Mouse (Mus musculus): Measurements from ENCODE around the gene Wdr83os. TPM values are rescaled to one million over a fixed set of nuclear protein-coding genes. Genes with fewer than 3 reads are reported as not detected.
A peak's percentile ranks its signal among the peaks of the same experiment; 100 is the strongest.
"Not testable (repeated sequence)": the region's sequence is repeated elsewhere in the genome, so short reads cannot be mapped to it uniquely, and the experiment has no call there.

The Wdr83os gene
- polyA plus RNA-seq, 1 experiment from 2014 or later = 97.0 TPM

DNA sequence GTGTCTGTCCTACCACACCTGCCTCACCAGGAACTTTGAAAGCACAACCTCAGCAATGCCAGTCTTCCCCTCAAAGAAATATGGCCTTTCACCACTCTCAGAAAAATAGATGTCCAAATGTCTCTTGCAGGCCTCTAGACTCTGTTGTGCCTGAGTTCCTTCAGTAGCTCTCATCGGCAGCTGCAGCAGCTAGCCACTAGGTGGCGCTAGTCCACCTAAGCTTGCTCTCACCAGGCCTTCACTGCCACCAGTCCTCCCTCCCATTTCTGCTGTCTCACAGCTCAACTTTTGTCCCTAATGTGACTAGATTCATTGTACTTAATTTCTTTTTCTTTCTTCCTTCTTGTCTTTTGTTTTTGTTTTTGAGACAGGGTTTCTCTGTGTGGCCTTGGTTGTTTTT lies 3.5 kb upstream of the Wdr83os start:
- H3K4me3 ChIP-seq = no peak overlapping the region
- H3K4me1 ChIP-seq = peaks cover 44% of the 10 kb centered on the region
- WGBS = 0% methylated on average over 2 of the region's 2 CpGs
- peak; percentile 91 for DNase-seq (ENCODE audit: low spot score)
- H3K9me3 ChIP-seq = no peaks in the 10 kb centered on the region
- H3K27ac ChIP-seq = no peak overlapping the region; the same call in 1 of the 2 replicates
- H3K27me3 ChIP-seq (ENCODE audit: insufficient read depth, poor library complexity, severe bottlenecking) = no peaks in the 10 kb centered on the region
- H3K36me3 ChIP-seq = peaks cover 58% of the 10 kb centered on the region

GRCm38 (mm10) chr8:85080214-85080531 lies 367 bp upstream of the Wdr83os start:
- peak overlapping the region; percentile 86 for H3K27ac ChIP-seq
- 1% methylated on average over 25 of the region's 25 CpGs for WGBS
- no peaks in the 10 kb centered on the region for H3K9me3 ChIP-seq
- H3K4me3 ChIP-seq = peak overlapping the region; percentile 90
- DNase-seq (ENCODE audit: low spot score) = peak; percentile 77
- H3K4me1 ChIP-seq = peaks cover 43% of the 10 kb centered on the region
- peaks cover 35% of the 10 kb centered on the region for H3K36me3 ChIP-seq
- no peaks in the 10 kb centered on the region for H3K27me3 ChIP-seq (ENCODE audit: insufficient read depth, poor library complexity, severe bottlenecking)

GRCm38 (mm10) chr8:85081216-85081555 lies 646 bp downstream of the Wdr83os start, which contains the start of gene Wdr83:
Gene Wdr83, minus strand, starts transcription at chr8:85081306.
- Histone ChIP-seq H3K4me3 (peak within 1 kb of the TSS; percentile 90), H3K9me3 (no peaks in the 10 kb centered on the region), H3K36me3 (peaks cover 32% of the 10 kb centered on the region), H3K4me1 (peaks cover 36% of the 10 kb centered on the region), H3K27me3 (ENCODE audit: insufficient read depth, poor library complexity, severe bottlenecking) (no peaks in the 10 kb centered on the region), H3K27ac (peak within 1 kb of the TSS; percentile 86)
- 3% methylated on average over 9 of the region's 9 CpGs for WGBS
- peak; percentile 92 for DNase-seq (ENCODE audit: low spot score)

DNA sequence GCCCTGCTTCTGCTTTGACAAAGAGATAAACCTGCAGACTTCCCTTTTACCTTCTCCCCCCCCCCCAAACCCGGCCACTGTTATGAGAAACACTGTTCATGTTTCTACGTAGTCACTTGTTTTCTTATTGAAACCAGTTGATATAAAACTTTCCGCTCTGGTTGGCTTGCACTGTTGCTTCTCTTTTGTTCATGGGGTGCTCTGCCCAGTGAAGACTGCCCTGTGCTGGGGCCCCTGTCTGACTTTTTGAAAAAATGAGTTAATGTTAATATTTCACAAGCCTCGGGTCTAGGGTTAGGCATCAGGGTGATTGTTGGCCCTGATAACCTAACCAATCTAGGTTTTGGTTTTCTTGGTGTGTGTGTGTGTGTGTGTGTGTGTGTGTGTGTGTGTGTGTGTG lies 1.6 kb downstream of the Wdr83os start:
- not testable (repeated sequence) for H3K27me3 ChIP-seq (ENCODE audit: insufficient read depth, poor library complexity, severe bottlenecking); H3K9me3 ChIP-seq; DNase-seq (ENCODE audit: low spot score); H3K4me3 ChIP-seq; H3K27ac ChIP-seq
- WGBS = 82% methylated on average over 4 of the region's 4 CpGs
- Histone ChIP-seq H3K4me1 (peaks cover 36% of the 10 kb centered on the region), H3K36me3 (peaks cover 30% of the 10 kb centered on the region)

DNA sequence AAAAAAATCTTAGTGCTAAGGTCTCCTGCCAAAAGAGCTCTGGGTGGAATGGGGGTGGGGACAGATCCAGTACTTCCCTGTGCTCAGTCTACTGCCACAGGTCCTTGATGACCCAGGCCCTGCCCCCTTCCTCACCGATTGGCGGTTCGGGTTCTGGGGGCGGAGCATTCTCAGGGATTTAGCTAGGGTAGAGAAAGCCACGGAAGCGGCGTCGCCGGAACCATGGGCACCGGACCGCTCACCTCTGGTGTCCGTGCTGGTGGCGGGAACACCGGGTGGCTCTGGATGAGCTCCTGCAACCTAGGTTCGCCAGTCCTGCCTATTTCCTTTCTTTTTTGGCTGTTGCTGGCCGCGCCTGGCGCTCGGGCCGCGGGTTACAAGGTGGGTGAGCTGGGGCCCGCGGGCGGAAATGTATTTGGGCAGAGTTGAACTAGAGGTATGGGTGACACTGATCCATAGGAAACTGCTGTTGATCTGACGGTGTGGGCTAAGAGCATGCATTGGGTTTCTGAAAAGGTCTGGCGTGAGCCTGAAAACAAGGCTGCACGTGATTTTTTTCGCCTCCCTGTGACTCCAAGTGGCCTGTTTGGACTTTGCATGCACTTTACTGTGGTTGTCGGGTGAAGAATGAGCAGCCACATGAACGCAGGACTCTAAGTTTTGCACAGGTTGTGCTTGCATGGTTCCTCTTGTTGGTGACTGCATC lies 2.7 kb downstream of the Wdr83os start, which contains the start of gene Man2b1:
Gene Man2b1 (plus strand): TSS at position 163 of the 706 bp plus-strand sequence.
- H3K9me3 ChIP-seq = no peaks in the 10 kb centered on the region
- peak within 1 kb of the TSS; percentile 78 for H3K27ac ChIP-seq
- H3K27me3 ChIP-seq (ENCODE audit: insufficient read depth, poor library complexity, severe bottlenecking) = no peaks in the 10 kb centered on the region
- WGBS = 1% methylated on average over 30 of the region's 30 CpGs
- peak within 1 kb of the TSS; percentile 72 for H3K4me3 ChIP-seq
- peaks cover 31% of the 10 kb centered on the region for H3K36me3 ChIP-seq
- DNase-seq (ENCODE audit: low spot score) = peak; percentile 94
- peaks cover 36% of the 10 kb centered on the region for H3K4me1 ChIP-seq

- H3K4me3 ChIP-seq = no peak overlapping the region
Measured at GRCm38 (mm10) chr8:85084633-85085032, 4.1 kb downstream of the Wdr83os start.

GRCm38 (mm10) chr8:85086238-85086637 lies 5.7 kb downstream of the Wdr83os start:
- H3K36me3 ChIP-seq = peaks cover 36% of the 10 kb centered on the region
- WGBS = 77% methylated on average over 3 of the region's 3 CpGs

More at GRCm38 (mm10) chr8:85084633-85085032, 4.1 kb downstream of the Wdr83os start:
- H3K27ac ChIP-seq = no peak overlapping the region
- WGBS = 87% methylated on average over 8 of the region's 8 CpGs
- DNase-seq (ENCODE audit: low spot score) = no peak
- peaks cover 26% of the 10 kb centered on the region for H3K4me1 ChIP-seq
- H3K9me3 ChIP-seq = no peaks in the 10 kb centered on the region
- H3K27me3 ChIP-seq (ENCODE audit: insufficient read depth, poor library complexity, severe bottlenecking) = no peaks in the 10 kb centered on the region
- peaks cover 31% of the 10 kb centered on the region for H3K36me3 ChIP-seq

DNA sequence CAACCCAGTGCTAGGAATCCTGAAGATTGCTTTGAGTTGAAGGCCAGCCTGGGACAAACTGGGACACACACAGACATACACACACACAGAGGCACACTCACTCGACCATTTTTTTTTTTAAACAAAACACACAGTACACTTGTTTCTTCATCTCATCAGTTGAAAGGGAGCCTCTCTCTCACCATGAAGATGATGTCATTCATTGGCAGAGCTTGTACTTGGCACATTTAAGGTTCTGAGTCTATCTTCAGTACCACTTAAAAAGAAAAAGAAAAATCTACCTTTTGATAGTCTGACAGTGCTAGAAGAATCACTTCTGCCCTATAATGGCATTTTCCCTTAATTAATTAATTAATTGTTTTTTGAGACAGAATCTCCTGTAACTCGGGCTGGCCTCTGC lies 8.2 kb downstream of the Wdr83os start:
- Histone ChIP-seq H3K27ac (no peak overlapping the region), H3K4me1 (peaks cover 8% of the 10 kb centered on the region), H3K36me3 (peaks cover 39% of the 10 kb centered on the region), H3K27me3 (ENCODE audit: insufficient read depth, poor library complexity, severe bottlenecking) (no peaks in the 10 kb centered on the region), H3K4me3 (no peak overlapping the region), H3K9me3 (no peaks in the 10 kb centered on the region)
- DNase-seq (ENCODE audit: low spot score) = no peak
- 82% methylated on average over 2 of the region's 2 CpGs for WGBS

More at GRCm38 (mm10) chr8:85086238-85086637, 5.7 kb downstream of the Wdr83os start:
- DNase-seq (ENCODE audit: low spot score) = no peak
- H3K4me3 ChIP-seq = no peak overlapping the region
- H3K27ac ChIP-seq = no peak overlapping the region
- peaks cover 20% of the 10 kb centered on the region for H3K4me1 ChIP-seq
- no peaks in the 10 kb centered on the region for H3K27me3 ChIP-seq (ENCODE audit: insufficient read depth, poor library complexity, severe bottlenecking)
- no peaks in the 10 kb centered on the region for H3K9me3 ChIP-seq

DNA sequence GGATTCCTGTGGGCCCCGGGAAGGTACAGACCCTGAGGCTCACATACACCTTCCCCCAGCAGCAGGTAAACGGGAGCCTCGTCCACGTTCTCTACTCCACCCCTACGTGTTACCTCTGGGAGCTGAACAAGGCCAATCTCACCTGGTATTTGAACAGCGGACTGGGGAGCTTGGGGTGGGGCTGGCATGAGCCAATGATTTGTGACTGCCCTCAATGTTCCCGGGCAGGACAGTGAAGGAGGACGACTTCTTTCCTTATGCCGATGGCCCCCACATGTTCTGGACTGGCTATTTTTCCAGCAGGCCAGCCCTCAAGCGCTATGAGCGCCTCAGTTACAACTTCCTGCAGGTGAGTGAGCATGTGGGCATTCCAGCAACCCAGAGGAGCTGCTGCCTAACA lies 10.3 kb downstream of the Wdr83os start:
- H3K27me3 ChIP-seq (ENCODE audit: insufficient read depth, poor library complexity, severe bottlenecking) = no peaks in the 10 kb centered on the region
- no peak overlapping the region for H3K27ac ChIP-seq
- no peaks in the 10 kb centered on the region for H3K9me3 ChIP-seq
- H3K4me3 ChIP-seq = no peak overlapping the region
- peak; percentile 72 for DNase-seq (ENCODE audit: low spot score)
- WGBS = 89% methylated on average over 11 of the region's 11 CpGs
- peaks cover 3% of the 10 kb centered on the region; the same call in 1 of the 2 replicates for H3K4me1 ChIP-seq
- H3K36me3 ChIP-seq = peaks cover 53% of the 10 kb centered on the region

GRCm38 (mm10) chr8:85091526-85092090 lies 11.1 kb downstream of the Wdr83os start:
- Histone ChIP-seq H3K4me3 (no peak overlapping the region), H3K27ac (no peak overlapping the region), H3K27me3 (ENCODE audit: insufficient read depth, poor library complexity, severe bottlenecking) (no peaks in the 10 kb centered on the region), H3K9me3 (no peaks in the 10 kb centered on the region), H3K36me3 (peaks cover 59% of the 10 kb centered on the region), H3K4me1 (peaks cover 3% of the 10 kb centered on the region; the same call in 1 of the 2 replicates)
- peak; percentile 74 for DNase-seq (ENCODE audit: low spot score)
- 19% methylated on average over 21 of the region's 21 CpGs for WGBS

GRCm38 (mm10) chr8:85095051-85095450 lies 14.5 kb downstream of the Wdr83os start:
- whole genome bisulfite sequencing = 91% methylated on average over 13 of the region's 13 CpGs
- H3K4me3 ChIP-seq = no peak overlapping the region
- peaks cover 53% of the 10 kb centered on the region for H3K36me3 ChIP-seq

DNA sequence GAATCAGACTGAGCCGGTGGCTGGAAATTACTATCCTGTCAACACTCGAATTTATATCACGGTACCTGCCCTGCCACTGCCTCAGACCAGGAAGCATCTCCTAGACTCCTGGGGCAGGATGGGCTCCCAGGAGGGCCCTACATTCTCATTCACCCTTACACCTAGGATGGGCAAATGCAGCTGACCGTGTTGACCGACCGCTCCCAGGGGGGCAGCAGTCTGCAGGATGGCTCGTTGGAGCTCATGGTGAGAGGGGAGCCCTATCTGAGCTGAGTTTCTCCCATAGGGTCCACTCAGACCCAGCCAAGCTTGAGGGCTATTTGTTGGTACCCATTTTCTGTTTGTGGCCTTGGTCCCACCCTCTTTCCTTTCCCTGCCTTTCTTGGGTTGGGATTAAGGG lies 15.0 kb downstream of the Wdr83os start:
- H3K9me3 ChIP-seq = no peaks in the 10 kb centered on the region
- no peak overlapping the region for H3K27ac ChIP-seq
- peaks cover 3% of the 10 kb centered on the region; the same call in 1 of the 2 replicates for H3K4me1 ChIP-seq
- H3K36me3 ChIP-seq = peaks cover 53% of the 10 kb centered on the region
- DNase-seq (ENCODE audit: low spot score) = peak; percentile 69
- 89% methylated on average over 7 of the region's 7 CpGs for WGBS
- no peaks in the 10 kb centered on the region for H3K27me3 ChIP-seq (ENCODE audit: insufficient read depth, poor library complexity, severe bottlenecking)
- H3K4me3 ChIP-seq = no peak overlapping the region

More at GRCm38 (mm10) chr8:85095051-85095450, 14.5 kb downstream of the Wdr83os start:
- Histone ChIP-seq H3K9me3 (no peaks in the 10 kb centered on the region), H3K27ac (no peak overlapping the region), H3K27me3 (ENCODE audit: insufficient read depth, poor library complexity, severe bottlenecking) (no peaks in the 10 kb centered on the region), H3K4me1 (peaks cover 3% of the 10 kb centered on the region; the same call in 1 of the 2 replicates)
- peak; percentile 58 for DNase-seq (ENCODE audit: low spot score)

- peaks cover 3% of the 10 kb centered on the region; the same call in 1 of the 2 replicates for H3K4me1 ChIP-seq
- whole genome bisulfite sequencing = 88% methylated on average over 16 of the region's 16 CpGs
- no peak overlapping the region for H3K4me3 ChIP-seq
- no peak overlapping the region for H3K27ac ChIP-seq
- no peaks in the 10 kb centered on the region for H3K9me3 ChIP-seq
- DNase-seq (ENCODE audit: low spot score) = peak; percentile 68
- no peaks in the 10 kb centered on the region for H3K27me3 ChIP-seq (ENCODE audit: insufficient read depth, poor library complexity, severe bottlenecking)
- H3K36me3 ChIP-seq = peaks cover 49% of the 10 kb centered on the region
Measured at GRCm38 (mm10) chr8:85096196-85096595, 15.7 kb downstream of the Wdr83os start.
